Mouse (Mus musculus) kidney, embryonic 14.5 days (tissue): ENCODE results near the gene Slc25a22. TPM values are rescaled to one million over a fixed set of nuclear protein-coding genes. Genes with fewer than 3 reads are reported as not detected.

Source experiments
- ATAC-seq: fragments of 200-750 bp; cut with Nextera tagmentation; 2 replicates; pipeline ENCODE4 v1.8.0; 2017; ENCODE audit warnings: moderate number of reproducible peaks, mild to moderate bottlenecking, moderate TSS enrichment, moderate library complexity; ENCODE audit not compliant: low FRiP score, low TSS enrichment
- H3K27ac ChIP-seq: fragments of 300-500 bp; sonication (generic); 2 replicates; pipeline ENCODE4 v1.5.1; 2014; ENCODE audit warnings: low read depth, mild to moderate bottlenecking, low read length, moderate library complexity, mixed read lengths
- H3K27me3 ChIP-seq: fragments of 300-500 bp; sonication (generic); 2 replicates; pipeline ENCODE4 v1.6.1; 2014; ENCODE audit warnings: mild to moderate bottlenecking, low read length; ENCODE audit not compliant: control insufficient read depth, insufficient read depth
- H3K36me3 ChIP-seq: fragments of 300-500 bp; sonication (generic); 2 replicates; pipeline ENCODE4 v1.6.1; 2014; ENCODE audit warnings: low read length, mixed read lengths; ENCODE audit not compliant: control insufficient read depth, insufficient read depth
- H3K4me1 ChIP-seq: fragments of 300-500 bp; sonication (generic); 2 replicates; pipeline ENCODE4 v1.6.1; 2014; ENCODE audit warnings: low read length, mixed read lengths; ENCODE audit not compliant: control insufficient read depth, insufficient read depth
- H3K4me2 ChIP-seq: fragments of 300-500 bp; sonication (generic); replicated peaks from 2 replicates; pipeline ENCODE4 v1.6.1; 2014; ENCODE audit warnings: low read depth, mild to moderate bottlenecking, low read length
- H3K4me3 ChIP-seq: fragments of 300-500 bp; sonication (generic); 2 replicates; pipeline ENCODE4 v1.5.1; 2014; ENCODE audit warnings: mild to moderate bottlenecking, low read length
- H3K9ac ChIP-seq: fragments of 300-500 bp; sonication (generic); 2 replicates; pipeline ENCODE4 v1.6.1; 2014; ENCODE audit warnings: low read depth, mild to moderate bottlenecking, low read length, moderate library complexity
- H3K9me3 ChIP-seq: fragments of 300-500 bp; sonication (generic); 2 replicates; pipeline ENCODE4 v1.6.1; 2016; ENCODE audit warnings: low read length; ENCODE audit not compliant: control insufficient read depth
- WGBS: fragments of 180-500 bp; shearing (Covaris S2); extraction: QIAGEN DNeasy Blood & Tissue Kit; methylation state at CpG from one replicate; pipeline ENCODE4 v1.1.7; 2014; 5-methylcytosine and 5-hydroxymethylcytosine counted together
- polyA plus RNA-seq: library from polyadenylated mRNA; unstranded; fragments of >200 nt; fragmentation: Nextera tagmentation; extraction: Ambion mirVana; gene quantifications from 2 replicates; pipeline ENCODE4 v1.2.1, GENCODE M21; 2014

Gene Slc25a22
- polyA plus RNA-seq, 1 experiment from 2014 or later = 34.1 TPM

- 9% methylated on average over 5 of the region's 5 CpGs for WGBS
- Histone ChIP-seq H3K36me3 (no peaks in the 10 kb centered on the region; the same call in 1 of the 2 replicates), H3K4me2 (peak overlapping the region; percentile 91), H3K4me1 (peaks cover 32% of the 10 kb centered on the region), H3K9ac (peak overlapping the region; percentile 65), H3K9me3 (no peaks in the 10 kb centered on the region), H3K27me3 (peaks cover 51% of the 10 kb centered on the region), H3K4me3 (peak overlapping the region; percentile 50), H3K27ac (no peak overlapping the region)
- no peak for ATAC-seq
Observed at GRCm38 (mm10) chr7:141462333-141462821, 24.7 kb upstream of the Slc25a22 start.

GRCm38 (mm10) chr7:141461521-141462332 lies 24.0 kb upstream of the Slc25a22 start:
- H3K27me3 ChIP-seq = peaks cover 50% of the 10 kb centered on the region
- WGBS = 2% methylated on average over 58 of the region's 59 CpGs

GRCm38 (mm10) chr7:141460391-141461113 lies 22.9 kb upstream of the Slc25a22 start, which contains the start of gene Cracr2b:
Gene Cracr2b, plus strand, starts transcription at chr7:141461094.
- Histone ChIP-seq H3K27ac (no peak within 1 kb of the TSS), H3K9me3 (no peaks in the 10 kb centered on the region), H3K36me3 (no peaks in the 10 kb centered on the region; the same call in 1 of the 2 replicates), H3K4me1 (peaks cover 33% of the 10 kb centered on the region), H3K4me3 (peak within 1 kb of the TSS; percentile 50), H3K9ac (peak within 1 kb of the TSS; percentile 65), H3K4me2 (peak within 1 kb of the TSS; percentile 91), H3K27me3 (peaks cover 46% of the 10 kb centered on the region)
- no peak for ATAC-seq
- 70% methylated on average over 15 of the region's 15 CpGs for WGBS

More at GRCm38 (mm10) chr7:141461521-141462332, 24.0 kb upstream of the Slc25a22 start:
- ATAC-seq = no peak
- Histone ChIP-seq H3K36me3 (no peaks in the 10 kb centered on the region; the same call in 1 of the 2 replicates), H3K4me2 (peak overlapping the region; percentile 91), H3K27ac (no peak overlapping the region), H3K4me1 (peaks cover 29% of the 10 kb centered on the region), H3K9me3 (no peaks in the 10 kb centered on the region), H3K4me3 (peak overlapping the region; percentile 50), H3K9ac (peak overlapping the region; percentile 65)

GRCm38 (mm10) chr7:141460001-141460390 lies 22.3 kb upstream of the Slc25a22 start:
- Histone ChIP-seq H3K4me3 (no peak overlapping the region), H3K4me1 (peaks cover 27% of the 10 kb centered on the region), H3K4me2 (no peak overlapping the region), H3K9me3 (no peaks in the 10 kb centered on the region), H3K9ac (no peak overlapping the region), H3K27ac (no peak overlapping the region), H3K27me3 (peaks cover 42% of the 10 kb centered on the region), H3K36me3 (no peaks in the 10 kb centered on the region; the same call in 1 of the 2 replicates)
- 64% methylated on average over 5 of the region's 5 CpGs for WGBS
- no peak for ATAC-seq

- no peak for ATAC-seq
- Histone ChIP-seq H3K4me1 (peaks cover 24% of the 10 kb centered on the region), H3K27me3 (peaks cover 37% of the 10 kb centered on the region), H3K4me3 (no peak overlapping the region), H3K36me3 (no peaks in the 10 kb centered on the region; the same call in 1 of the 2 replicates), H3K4me2 (no peak overlapping the region), H3K27ac (no peak overlapping the region), H3K9me3 (no peaks in the 10 kb centered on the region), H3K9ac (no peak overlapping the region)
- 91% methylated on average over 17 of the region's 17 CpGs for WGBS
Observed at GRCm38 (mm10) chr7:141459301-141459711, 21.6 kb upstream of the Slc25a22 start.

- H3K9me3 ChIP-seq = no peaks in the 10 kb centered on the region
- no peak overlapping the region for H3K4me3 ChIP-seq
- peaks cover 23% of the 10 kb centered on the region for H3K4me1 ChIP-seq
- 92% methylated on average over 11 of the region's 11 CpGs for WGBS
- no peak overlapping the region for H3K4me2 ChIP-seq
- no peak for ATAC-seq
- no peaks in the 10 kb centered on the region; the same call in 1 of the 2 replicates for H3K36me3 ChIP-seq
- H3K27ac ChIP-seq = no peak overlapping the region
- no peak overlapping the region for H3K9ac ChIP-seq
- H3K27me3 ChIP-seq = peaks cover 30% of the 10 kb centered on the region
Observed at GRCm38 (mm10) chr7:141458661-141459060, 21.0 kb upstream of the Slc25a22 start.

GRCm38 (mm10) chr7:141457986-141458660 lies 20.4 kb upstream of the Slc25a22 start:
- Histone ChIP-seq H3K36me3 (no peaks in the 10 kb centered on the region; the same call in 1 of the 2 replicates), H3K9me3 (no peaks in the 10 kb centered on the region), H3K4me1 (peaks cover 23% of the 10 kb centered on the region), H3K4me3 (no peak overlapping the region), H3K9ac (no peak overlapping the region), H3K27ac (no peak overlapping the region), H3K4me2 (no peak overlapping the region), H3K27me3 (peaks cover 25% of the 10 kb centered on the region)
- no peak for ATAC-seq
- WGBS = 76% methylated on average over 15 of the region's 15 CpGs

GRCm38 (mm10) chr7:141457236-141457635 lies 19.5 kb upstream of the Slc25a22 start:
- 94% methylated on average over 14 of the region's 14 CpGs for WGBS
- no peaks in the 10 kb centered on the region for H3K9me3 ChIP-seq
- no peak overlapping the region for H3K4me3 ChIP-seq
- H3K9ac ChIP-seq = no peak overlapping the region
- H3K4me1 ChIP-seq = peaks cover 21% of the 10 kb centered on the region
- no peak overlapping the region for H3K4me2 ChIP-seq
- H3K27ac ChIP-seq = no peak overlapping the region
- ATAC-seq = no peak
- H3K27me3 ChIP-seq = peaks cover 17% of the 10 kb centered on the region
- no peaks in the 10 kb centered on the region; the same call in 1 of the 2 replicates for H3K36me3 ChIP-seq
